Mouse (Mus musculus): ENCODE results near the gene Mgmt. TPM values are rescaled to one million over a fixed set of nuclear protein-coding genes. Genes with fewer than 3 reads are reported as not detected.

Gene Mgmt
- polyA plus RNA-seq, 1 experiment from 2014 or later: 1.3 TPM

GRCm38 (mm10) chr7:137009732-137010275 is 115.4 kb downstream of the Mgmt start:
- Histone ChIP-seq H3K9ac (replicated peaks) (no peak overlapping the region), H3K27ac (replicated peaks) (no peak overlapping the region), H3K9me3 (no peaks in the 10 kb centered on the region), H3K4me2 (replicated peaks) (no peak overlapping the region), H3K4me1 (peaks cover 9% of the 10 kb centered on the region; the same call in 1 of the 2 replicates), H3K36me3 (no peaks in the 10 kb centered on the region), H3K27me3 (0 out of 2 replicates have a peak, but pooled peaks cover 5% of the 10 kb centered on the region), H3K4me3 (no peak overlapping the region)
- 72% methylated on average over 19 of the region's 19 CpGs for WGBS
- ATAC-seq (replicated peaks): no peak

GRCm38 (mm10) chr7:137010451-137010850 is 116.0 kb downstream of the Mgmt start:
- no peak overlapping the region for H3K9ac ChIP-seq (replicated peaks)
- no peak overlapping the region for H3K4me2 ChIP-seq (replicated peaks)
- H3K9me3 ChIP-seq: no peaks in the 10 kb centered on the region
- no peak for ATAC-seq (replicated peaks)
- H3K27ac ChIP-seq (replicated peaks): no peak overlapping the region
- H3K27me3 ChIP-seq: no peaks in the 10 kb centered on the region
- no peak overlapping the region for H3K4me3 ChIP-seq
- peaks cover 2% of the 10 kb centered on the region; the same call in 1 of the 2 replicates for H3K4me1 ChIP-seq
- H3K36me3 ChIP-seq: no peaks in the 10 kb centered on the region
- 93% methylated on average over 2 of the region's 2 CpGs for WGBS

GRCm38 (mm10) chr7:137012687-137013086 is 118.3 kb downstream of the Mgmt start:
- ATAC-seq (replicated peaks): no peak
- H3K27ac ChIP-seq (replicated peaks): no peak overlapping the region
- H3K9ac ChIP-seq (replicated peaks): no peak overlapping the region
- no peaks in the 10 kb centered on the region for H3K9me3 ChIP-seq
- H3K4me3 ChIP-seq: no peak overlapping the region
- H3K4me2 ChIP-seq (replicated peaks): no peak overlapping the region
- no peaks in the 10 kb centered on the region for H3K4me1 ChIP-seq
- no peaks in the 10 kb centered on the region for H3K27me3 ChIP-seq
- 68% methylated on average over 8 of the region's 8 CpGs for WGBS
- no peaks in the 10 kb centered on the region for H3K36me3 ChIP-seq

- no peaks in the 10 kb centered on the region for H3K9me3 ChIP-seq
- no peak for ATAC-seq (replicated peaks)
- no peaks in the 10 kb centered on the region for H3K27me3 ChIP-seq
- no peak overlapping the region for H3K4me2 ChIP-seq (replicated peaks)
- no peaks in the 10 kb centered on the region for H3K36me3 ChIP-seq
- H3K9ac ChIP-seq (replicated peaks): no peak overlapping the region
- H3K4me1 ChIP-seq: no peaks in the 10 kb centered on the region
- H3K27ac ChIP-seq (replicated peaks): no peak overlapping the region
- WGBS: 66% methylated on average over 3 of the region's 3 CpGs
- no peak overlapping the region for H3K4me3 ChIP-seq
These were observed 119.0 kb downstream of the Mgmt start for GRCm38 (mm10) chr7:137013433-137013832.

- no peaks in the 10 kb centered on the region for H3K4me1 ChIP-seq
- H3K27me3 ChIP-seq: no peaks in the 10 kb centered on the region
- no peak overlapping the region for H3K27ac ChIP-seq (replicated peaks)
- 92% methylated on average over 5 of the region's 5 CpGs for WGBS
- no peak overlapping the region for H3K4me3 ChIP-seq
- no peak overlapping the region for H3K9ac ChIP-seq (replicated peaks)
- H3K36me3 ChIP-seq: no peaks in the 10 kb centered on the region
- no peak for ATAC-seq (replicated peaks)
- H3K4me2 ChIP-seq (replicated peaks): no peak overlapping the region
- no peaks in the 10 kb centered on the region for H3K9me3 ChIP-seq
These were observed 124.2 kb downstream of the Mgmt start for GRCm38 (mm10) chr7:137018614-137019013.

- H3K36me3 ChIP-seq: no peaks in the 10 kb centered on the region
- no peaks in the 10 kb centered on the region for H3K27me3 ChIP-seq
- H3K4me1 ChIP-seq: no peaks in the 10 kb centered on the region
- H3K9me3 ChIP-seq: no peaks in the 10 kb centered on the region
- H3K27ac ChIP-seq (replicated peaks): no peak overlapping the region
- no peak overlapping the region for H3K9ac ChIP-seq (replicated peaks)
- no peak overlapping the region for H3K4me2 ChIP-seq (replicated peaks)
- 78% methylated on average over 6 of the region's 6 CpGs for WGBS
- H3K4me3 ChIP-seq: no peak overlapping the region
- no peak for ATAC-seq (replicated peaks)
These were observed 125.8 kb downstream of the Mgmt start for GRCm38 (mm10) chr7:137020195-137020594.

- 82% methylated on average over 4 of the region's 4 CpGs for WGBS
- Histone ChIP-seq H3K27ac (replicated peaks) (no peak overlapping the region), H3K4me2 (replicated peaks) (no peak overlapping the region), H3K9ac (replicated peaks) (no peak overlapping the region), H3K4me1 (no peaks in the 10 kb centered on the region), H3K27me3 (no peaks in the 10 kb centered on the region), H3K36me3 (no peaks in the 10 kb centered on the region), H3K4me3 (no peak overlapping the region), H3K9me3 (no peaks in the 10 kb centered on the region)
- no peak for ATAC-seq (replicated peaks)
These were observed 136.4 kb downstream of the Mgmt start for GRCm38 (mm10) chr7:137030789-137031188.

GRCm38 (mm10) chr7:137033177-137033576 is 138.8 kb downstream of the Mgmt start:
- Histone ChIP-seq H3K36me3 (no peaks in the 10 kb centered on the region), H3K4me2 (replicated peaks) (no peak overlapping the region), H3K27ac (replicated peaks) (no peak overlapping the region), H3K9ac (replicated peaks) (no peak overlapping the region), H3K4me1 (peaks cover 14% of the 10 kb centered on the region), H3K4me3 (no peak overlapping the region), H3K27me3 (no peaks in the 10 kb centered on the region), H3K9me3 (no peaks in the 10 kb centered on the region)
- no peak for ATAC-seq (replicated peaks)
- 96% methylated on average over 12 of the region's 12 CpGs for WGBS

GRCm38 (mm10) chr7:137034986-137035385 is 140.6 kb downstream of the Mgmt start:
- Histone ChIP-seq H3K9ac (replicated peaks) (no peak overlapping the region), H3K36me3 (no peaks in the 10 kb centered on the region), H3K27ac (replicated peaks) (no peak overlapping the region), H3K27me3 (no peaks in the 10 kb centered on the region), H3K4me3 (no peak overlapping the region), H3K4me1 (peaks cover 27% of the 10 kb centered on the region), H3K4me2 (replicated peaks) (no peak overlapping the region), H3K9me3 (no peaks in the 10 kb centered on the region)
- no peak for ATAC-seq (replicated peaks)
- 96% methylated on average over 3 of the region's 3 CpGs for WGBS

GRCm38 (mm10) chr7:137035916-137036315 is 141.5 kb downstream of the Mgmt start:
- Histone ChIP-seq H3K4me3 (no peak overlapping the region), H3K36me3 (no peaks in the 10 kb centered on the region), H3K27ac (replicated peaks) (no peak overlapping the region), H3K27me3 (0 out of 2 replicates have a peak, but pooled peaks cover 4% of the 10 kb centered on the region), H3K4me2 (replicated peaks) (no peak overlapping the region), H3K9me3 (no peaks in the 10 kb centered on the region), H3K4me1 (peaks cover 27% of the 10 kb centered on the region), H3K9ac (replicated peaks) (no peak overlapping the region)
- 33% methylated on average over 5 of the region's 5 CpGs for WGBS
- ATAC-seq (replicated peaks): no peak

GRCm38 (mm10) chr7:137037471-137037870 is 143.1 kb downstream of the Mgmt start:
- 82% methylated on average over 4 of the region's 4 CpGs for WGBS
- H3K4me3 ChIP-seq: no peak overlapping the region
- 0 out of 2 replicates have a peak, but pooled peaks cover 4% of the 10 kb centered on the region for H3K27me3 ChIP-seq
- H3K4me1 ChIP-seq: peaks cover 27% of the 10 kb centered on the region
- no peak overlapping the region for H3K9ac ChIP-seq (replicated peaks)
- no peak overlapping the region for H3K4me2 ChIP-seq (replicated peaks)
- ATAC-seq (replicated peaks): no peak
- no peaks in the 10 kb centered on the region for H3K9me3 ChIP-seq
- no peak overlapping the region for H3K27ac ChIP-seq (replicated peaks)
- no peaks in the 10 kb centered on the region for H3K36me3 ChIP-seq

- peaks cover 27% of the 10 kb centered on the region for H3K4me1 ChIP-seq
- H3K9ac ChIP-seq (replicated peaks): no peak overlapping the region
- no peaks in the 10 kb centered on the region for H3K9me3 ChIP-seq
- no peak overlapping the region for H3K4me3 ChIP-seq
- no peak for ATAC-seq (replicated peaks)
- H3K27ac ChIP-seq (replicated peaks): no peak overlapping the region
- 0 out of 2 replicates have a peak, but pooled peaks cover 4% of the 10 kb centered on the region for H3K27me3 ChIP-seq
- no peaks in the 10 kb centered on the region for H3K36me3 ChIP-seq
- H3K4me2 ChIP-seq (replicated peaks): no peak overlapping the region
- WGBS: 32% methylated on average over 5 of the region's 5 CpGs
These were observed 143.5 kb downstream of the Mgmt start for GRCm38 (mm10) chr7:137037872-137038271.

GRCm38 (mm10) chr7:137038311-137038945 is 144.0 kb downstream of the Mgmt start:
- H3K9me3 ChIP-seq: no peaks in the 10 kb centered on the region
- no peak overlapping the region for H3K9ac ChIP-seq (replicated peaks)
- H3K4me1 ChIP-seq: peaks cover 27% of the 10 kb centered on the region
- H3K4me2 ChIP-seq (replicated peaks): no peak overlapping the region
- ATAC-seq (replicated peaks): no peak
- H3K27me3 ChIP-seq: 0 out of 2 replicates have a peak, but pooled peaks cover 4% of the 10 kb centered on the region
- WGBS: 44% methylated on average over 10 of the region's 10 CpGs
- no peak overlapping the region for H3K27ac ChIP-seq (replicated peaks)
- no peaks in the 10 kb centered on the region for H3K36me3 ChIP-seq
- H3K4me3 ChIP-seq: no peak overlapping the region

All from forebrain, embryonic 15.5 days (tissue).